Mouse (Mus musculus) gastrocnemius, postnatal 10 days (tissue): ENCODE data around the gene Ints6l. TPM values are rescaled to one million over a fixed set of nuclear protein-coding genes. Genes with fewer than 3 reads are reported as not detected.

ENCODE experiments used
- DNase-seq: peaks from one replicate; pipeline ENCODE4 v3.0.0; 2021; ENCODE audit warnings: mixed read lengths
- long read RNA-seq, 2 experiments: library from polyadenylated mRNA; stranded (forward); transcript quantifications; one replicate each; pipeline ENCODE4 v2.0.0; 2021
- total RNA-seq, 2 experiments: library from RNA; stranded (reverse); gene quantifications; 2 replicates each; pipeline ENCODE4 v1.2.3; 2021

Gene Ints6l
- 10 to 100 TPM in 1 of 2 experiments, 1 to 10 TPM in 1; 8.9 to 13.4 TPM for total RNA-seq
- long read RNA-seq, experiment 1, partial matches to known transcripts = 4 of 18 reads
- long read RNA-seq, experiment 1, other reads (novel, unspliced or antisense) = 11 of 18 reads
- long read RNA-seq, experiment 2, partial matches to known transcripts = 1 of 5 reads
- long read RNA-seq, experiment 2, other reads (novel, unspliced or antisense) = 1 of 5 reads

DNA sequence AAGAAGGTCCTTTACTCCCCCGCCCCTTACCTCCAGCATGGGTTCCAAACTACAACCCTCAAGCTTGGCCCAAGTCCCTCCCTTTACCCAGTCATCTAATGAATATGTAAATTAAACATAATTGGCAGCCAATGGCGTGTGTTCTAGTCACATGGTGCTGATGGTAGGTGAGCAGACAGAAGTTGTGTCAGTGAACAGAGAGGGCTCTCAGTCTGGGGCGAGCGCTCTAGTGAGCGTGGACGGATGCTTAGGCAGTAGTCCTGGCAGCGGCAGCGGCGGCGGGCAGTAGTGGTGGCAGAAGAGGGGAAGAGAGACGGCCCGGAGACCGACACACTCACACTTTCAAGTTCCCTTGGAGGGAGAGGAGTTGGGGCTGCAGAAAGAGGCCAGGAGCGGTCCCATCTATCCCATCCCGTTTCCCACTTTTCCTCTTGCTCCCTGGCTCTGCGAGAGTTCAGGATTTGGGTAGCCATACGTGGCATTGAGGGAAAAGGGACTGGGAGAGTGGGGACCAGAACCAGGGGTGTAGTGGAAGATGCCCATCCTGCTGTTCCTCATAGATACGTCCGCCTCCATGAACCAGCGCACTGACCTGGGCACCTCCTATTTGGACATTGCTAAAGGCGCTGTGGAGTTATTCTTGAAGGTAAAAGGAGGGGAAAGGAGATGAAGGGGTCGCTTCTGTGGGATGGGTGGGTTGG lies at the start of gene Ints6l:
Gene Ints6l (plus strand): TSS at position 187 of the 701 bp plus-strand sequence.
- peak; percentile 33 for DNase-seq

DNA sequence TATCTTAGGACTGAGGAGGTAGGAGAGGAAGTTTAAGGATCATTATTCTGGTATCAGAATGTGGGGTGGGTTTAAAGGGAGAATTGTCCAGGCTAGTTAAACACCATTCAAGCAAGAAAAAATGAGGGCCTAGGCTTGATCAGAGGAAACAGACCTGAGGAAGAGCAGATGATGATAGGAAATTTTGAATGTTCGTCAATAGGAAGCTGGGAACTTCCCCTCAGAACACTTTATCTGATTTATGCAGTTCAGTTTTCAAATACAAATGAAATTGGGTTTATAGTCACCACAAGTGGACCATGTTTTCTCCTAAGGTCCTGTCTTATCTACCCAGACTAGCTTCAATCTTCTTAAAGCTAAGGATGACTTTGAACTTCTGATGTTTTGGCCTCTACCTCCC lies 49.2 kb upstream of the Ints6l start:
- DNase-seq = no peak

DNA sequence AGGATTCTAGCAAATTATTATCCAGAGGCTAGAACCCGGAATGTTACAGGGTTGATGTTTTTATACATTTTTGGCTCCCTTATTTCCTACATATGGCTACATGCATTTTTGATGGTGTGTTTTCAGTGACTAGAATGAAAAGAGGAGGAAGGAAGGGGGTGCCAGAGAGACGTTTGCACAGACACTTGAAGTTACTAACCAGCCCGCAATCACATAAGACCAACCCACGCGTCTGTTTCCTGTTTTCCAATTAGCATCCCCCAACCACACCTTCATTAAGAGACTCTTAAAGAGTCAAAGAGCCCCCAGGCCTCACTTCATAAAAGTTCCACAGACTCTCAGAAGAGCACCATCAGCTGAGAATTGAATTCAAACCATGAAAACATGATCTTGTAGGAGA lies 48.5 kb upstream of the Ints6l start:
- DNase-seq = no peak

DNA sequence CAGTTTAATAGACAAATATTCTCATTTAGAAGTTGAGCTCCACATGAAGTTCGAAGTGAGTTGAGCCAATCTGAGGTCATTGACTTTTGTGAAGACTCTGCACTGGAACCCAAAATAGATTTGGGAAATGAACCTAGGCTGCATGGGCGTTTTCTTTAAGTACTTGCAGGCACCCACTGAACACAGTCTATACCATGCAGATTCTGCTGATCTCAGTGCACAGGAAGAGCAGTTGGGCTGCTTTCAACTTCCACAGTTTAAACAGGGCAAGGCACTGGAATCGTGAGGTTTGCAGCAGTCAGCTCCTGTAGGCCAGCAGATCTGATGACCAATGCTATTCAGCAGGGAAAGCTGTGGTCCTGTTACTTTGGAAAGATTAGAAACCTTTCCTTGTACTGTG lies 38.4 kb upstream of the Ints6l start:
- DNase-seq = no peak

DNA sequence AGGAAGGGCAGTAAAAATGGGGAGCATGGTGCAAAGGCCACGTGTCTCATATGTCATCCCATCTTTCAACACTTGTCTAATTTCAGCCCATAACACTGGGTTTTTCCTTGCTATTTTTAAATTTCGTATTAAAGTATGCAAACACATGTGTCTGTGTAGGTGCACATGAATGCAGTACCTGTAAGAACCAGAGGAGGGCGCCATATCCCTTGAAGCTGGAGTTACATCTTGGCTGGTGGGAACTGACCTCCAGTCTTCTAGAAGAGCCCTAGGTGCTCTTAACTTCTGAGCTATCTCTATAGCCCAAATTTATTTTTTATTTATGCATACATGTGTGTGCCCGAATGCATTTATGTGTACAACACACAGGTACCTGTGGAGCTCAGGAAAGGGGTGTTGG lies 37.1 kb upstream of the Ints6l start:
- no peak for DNase-seq

DNA sequence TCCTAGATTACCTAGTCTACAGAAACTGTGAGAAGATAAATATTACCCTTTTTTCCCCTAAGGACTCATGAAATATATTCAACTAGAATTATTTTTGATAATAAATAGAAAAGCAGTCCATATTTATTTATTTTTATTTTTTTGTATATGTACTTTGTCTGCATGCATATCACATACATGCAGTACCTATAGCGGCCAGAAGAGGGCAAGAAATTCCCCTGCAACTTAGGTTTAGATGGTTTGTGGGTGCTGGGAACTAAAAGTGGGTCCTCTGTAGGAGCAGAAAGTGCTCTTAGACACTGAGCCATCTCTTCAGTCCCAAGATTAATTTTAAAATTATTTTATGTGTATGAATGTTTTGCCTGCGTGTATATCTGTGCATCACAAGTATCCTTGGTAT lies 24.1 kb upstream of the Ints6l start:
- no peak for DNase-seq

DNA sequence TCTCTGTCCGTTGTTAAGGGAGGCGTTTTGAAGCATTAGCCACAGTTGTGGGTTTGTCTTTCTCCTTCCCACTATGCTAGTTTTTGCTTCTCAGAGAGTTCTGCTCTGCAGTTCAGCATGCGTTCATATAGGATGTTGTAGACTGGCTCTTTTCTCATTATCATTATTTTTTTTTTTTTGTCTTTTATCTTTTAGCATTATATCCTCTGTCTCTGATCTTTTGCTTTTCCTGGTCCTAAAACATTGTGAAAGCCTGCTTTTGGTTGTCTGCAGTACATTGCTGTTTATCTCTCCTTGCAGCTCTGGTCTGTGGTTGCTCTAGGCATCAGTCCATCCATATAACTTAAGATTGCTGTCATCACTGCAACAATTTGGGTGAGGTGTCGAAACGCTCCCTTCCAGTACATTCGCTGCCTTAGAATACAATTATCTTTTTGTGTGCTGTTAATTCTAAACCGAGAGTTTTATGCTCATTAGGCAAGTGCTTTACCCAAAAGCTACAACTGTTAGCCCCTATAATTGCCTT lies 18.8 kb upstream of the Ints6l start:
- no peak for DNase-seq

DNA sequence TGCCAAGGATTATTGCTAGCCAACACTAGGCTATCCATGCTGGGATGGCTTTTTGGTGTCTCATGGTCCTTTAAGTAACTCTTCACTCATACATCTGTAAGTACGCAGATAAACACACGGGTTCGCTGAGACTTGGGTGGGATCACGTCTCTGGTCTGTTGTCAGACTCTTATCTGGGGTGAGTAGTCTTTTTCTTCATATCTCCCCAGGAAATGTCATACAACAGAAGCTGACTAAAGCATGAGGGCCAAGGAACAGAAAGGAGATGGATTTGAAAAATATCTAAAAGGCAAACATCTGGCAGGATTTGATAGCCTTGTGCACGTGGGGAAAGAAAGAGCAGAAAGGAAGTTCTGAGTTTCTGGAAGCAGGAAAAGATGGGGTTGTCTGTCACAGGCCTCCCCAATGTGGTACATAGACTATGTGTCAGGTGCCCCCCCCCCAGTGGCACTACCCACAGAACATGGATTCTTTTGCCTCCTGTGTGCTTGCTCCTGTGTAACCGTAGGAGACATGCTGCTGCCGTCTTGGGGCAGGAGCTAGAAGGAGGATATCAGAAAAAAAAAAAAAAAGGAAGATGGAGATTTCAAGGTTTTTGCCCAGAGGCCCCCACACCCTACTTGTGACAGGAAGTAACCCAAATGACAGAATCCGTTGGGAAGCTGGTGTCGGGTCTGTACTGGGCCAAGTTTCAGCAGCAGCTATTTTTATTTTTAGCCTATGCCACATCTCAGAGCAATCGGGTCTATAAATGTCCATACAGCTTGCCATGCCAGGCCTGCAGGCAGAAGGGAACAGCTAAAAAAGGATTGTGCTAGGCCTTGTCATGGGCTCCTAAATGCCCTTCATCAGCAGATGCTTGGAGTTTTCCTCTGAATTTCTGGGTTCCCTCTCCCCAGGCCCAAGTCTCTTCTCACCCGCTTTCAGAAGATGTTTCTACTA lies 7.9 kb upstream of the Ints6l start:
- DNase-seq = no peak

DNA sequence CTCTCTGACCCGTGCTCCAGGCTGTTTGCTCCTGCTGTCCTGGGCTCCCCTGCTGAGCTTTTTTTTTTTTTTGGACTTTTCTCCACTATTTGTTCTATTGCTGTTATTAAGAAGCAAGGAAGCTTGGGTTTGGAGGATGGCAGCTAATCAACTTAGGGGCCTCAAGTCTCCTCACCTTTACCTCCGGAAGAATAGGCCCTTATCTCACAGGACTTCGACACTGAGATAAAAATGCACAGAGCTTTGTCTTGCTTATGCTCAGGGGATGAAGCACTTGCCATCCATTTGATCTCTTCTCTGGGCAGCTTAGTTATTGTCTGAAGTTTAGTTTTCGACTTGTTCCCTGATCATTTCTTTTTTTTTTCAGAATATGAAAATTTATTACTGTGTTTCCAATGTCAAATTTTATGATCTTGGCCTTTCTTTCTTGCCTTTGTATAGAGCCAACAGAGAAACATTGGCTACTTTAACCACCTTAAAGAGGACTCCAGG lies 7.1 kb upstream of the Ints6l start, which contains the start of gene Gm2174:
Gene Gm2174 (plus strand): TSS at position 442 of the 492 bp plus-strand sequence.
- DNase-seq = no peak

DNA sequence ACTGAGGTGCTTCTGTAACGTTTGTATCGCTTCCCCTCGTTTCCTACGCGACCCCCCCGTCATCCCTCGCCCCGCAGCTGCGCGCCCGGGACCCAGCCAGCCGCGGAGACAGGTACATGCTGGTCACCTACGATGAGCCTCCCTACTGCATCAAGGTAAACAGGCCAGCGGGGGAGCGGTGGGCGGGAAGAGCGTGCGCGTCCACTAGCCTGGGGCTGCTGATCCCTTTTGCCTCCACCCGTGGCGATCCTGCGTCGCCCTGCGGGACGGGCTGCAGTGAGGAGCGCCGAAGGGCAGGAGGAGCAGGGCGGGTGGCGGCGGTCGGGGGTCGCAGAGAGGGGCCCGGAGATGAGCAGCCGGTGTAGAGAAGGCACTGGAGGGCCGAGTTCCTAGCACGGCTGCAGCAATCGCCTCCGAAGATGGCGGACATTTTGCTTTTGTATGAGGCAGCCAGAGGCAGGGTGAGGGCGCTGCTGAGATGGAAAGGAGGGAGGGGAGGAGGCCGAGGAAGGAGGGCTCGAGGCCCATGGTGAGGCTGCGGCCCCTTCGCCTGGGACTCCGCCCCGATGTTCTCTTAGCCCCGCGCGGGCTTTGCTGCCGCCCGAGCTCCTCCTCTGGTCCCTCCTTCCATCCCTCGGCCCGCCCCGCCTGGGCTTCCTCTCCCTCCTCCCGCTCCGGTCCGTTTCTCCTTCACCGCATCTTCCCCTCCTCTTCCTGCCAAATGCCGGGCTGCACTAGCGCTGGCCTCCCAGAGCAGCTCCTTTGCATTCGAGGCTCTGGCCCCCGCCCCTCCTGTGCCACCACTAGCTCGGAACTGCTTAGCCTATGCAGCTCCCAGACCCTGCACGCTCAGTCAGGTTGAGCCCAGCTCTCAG lies 952 bp downstream of the Ints6l start:
- DNase-seq = peak; percentile 76

DNA sequence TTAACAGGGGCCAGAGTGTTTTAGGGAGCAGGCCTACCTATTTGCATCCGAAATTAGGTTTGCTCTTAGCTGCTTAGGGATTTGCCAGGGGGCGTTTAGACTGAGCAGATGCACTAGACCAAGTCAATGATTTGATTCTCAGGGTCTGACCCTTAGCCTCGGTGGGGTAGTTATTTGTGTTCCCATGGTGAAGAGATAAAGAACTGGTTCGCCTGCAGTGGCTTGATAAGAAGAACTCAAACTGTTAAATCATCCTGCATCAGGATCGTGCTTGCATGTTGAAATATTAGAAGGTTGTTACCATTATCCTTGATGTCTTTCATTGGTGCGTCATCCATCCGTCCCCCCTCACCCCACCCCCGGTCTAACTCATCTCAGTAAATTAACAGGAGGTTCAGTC lies 1.7 kb downstream of the Ints6l start:
- no peak for DNase-seq

DNA sequence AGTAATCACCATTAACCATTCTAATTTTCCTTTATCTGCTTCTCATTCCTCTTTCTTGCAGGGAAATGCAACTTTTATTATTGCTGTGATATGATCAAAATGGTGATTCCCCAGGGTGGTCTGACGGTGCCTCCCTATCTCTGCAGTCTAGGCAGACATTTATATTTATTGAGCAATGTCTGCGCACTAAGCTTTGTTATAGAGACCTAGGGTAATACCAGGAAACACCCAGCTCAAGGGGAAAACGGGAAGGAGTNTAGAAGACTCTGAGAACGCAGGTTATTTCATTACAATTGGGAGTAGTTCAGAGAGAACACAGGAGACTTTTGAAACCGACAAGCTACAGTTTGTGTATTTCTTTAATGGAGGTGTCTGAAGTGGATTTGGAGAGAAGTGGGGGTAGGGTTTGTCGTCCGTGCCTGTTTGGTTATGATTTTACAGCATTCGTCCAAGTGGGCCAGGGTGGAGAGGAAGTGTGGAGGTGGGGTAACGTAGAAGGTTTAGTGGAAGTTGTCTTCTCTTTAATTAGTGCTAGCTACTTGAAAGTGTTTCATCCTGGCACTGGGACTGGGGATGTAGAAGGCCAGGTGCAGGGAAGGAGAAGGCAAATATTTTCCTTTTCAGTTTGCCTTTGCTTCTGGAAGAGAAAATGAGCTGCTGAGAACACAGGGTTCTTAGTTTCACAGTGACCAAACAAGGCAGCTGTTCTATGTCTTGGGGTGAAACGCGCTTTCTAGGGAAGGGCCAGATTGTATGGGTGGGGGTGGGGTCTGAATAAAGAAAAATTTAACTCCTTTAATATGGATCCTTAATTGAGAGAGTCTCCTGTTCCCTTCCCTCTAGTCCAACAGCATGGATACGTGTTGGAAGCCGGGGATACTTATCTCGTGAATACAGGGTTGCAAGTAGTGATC lies 7.6 kb downstream of the Ints6l start:
- DNase-seq = no peak

DNA sequence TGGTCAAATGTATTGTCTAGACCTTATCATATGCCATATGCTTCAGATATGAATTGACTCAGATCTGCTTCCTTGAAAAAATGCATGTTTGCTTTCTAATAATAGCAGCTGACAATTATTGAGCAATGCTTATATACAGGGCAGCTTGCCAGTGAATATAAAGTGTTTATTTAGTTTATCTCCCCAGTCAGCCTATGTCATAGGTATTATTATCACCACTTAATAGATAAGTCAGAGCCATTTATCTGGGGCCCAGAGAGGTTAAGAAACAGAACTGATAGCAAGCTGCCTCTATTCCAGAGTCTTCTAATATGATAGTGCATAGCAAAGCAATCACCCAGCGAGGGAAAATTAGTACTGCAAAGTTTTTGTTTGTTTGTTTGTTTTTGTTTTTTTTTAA lies 10.2 kb downstream of the Ints6l start:
- DNase-seq = no peak

DNA sequence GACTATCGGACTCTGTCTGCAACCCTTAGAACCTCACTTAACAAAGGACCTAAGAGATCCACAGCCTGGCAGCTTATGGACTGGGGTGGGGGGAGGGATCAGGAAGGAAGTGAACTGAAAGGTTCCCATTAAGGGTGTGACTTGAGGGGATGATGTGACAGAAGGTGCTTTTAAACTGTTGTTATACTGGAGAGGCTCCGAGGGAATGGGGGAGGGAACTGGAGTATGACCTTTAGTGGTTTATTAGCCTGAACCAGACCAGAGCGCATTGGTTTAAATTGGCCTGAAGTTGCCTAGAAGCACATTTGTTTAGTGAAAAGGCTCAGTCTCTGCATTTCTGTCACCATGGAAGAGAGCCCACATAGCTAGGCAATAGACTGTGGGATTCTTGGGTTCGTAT lies 13.0 kb downstream of the Ints6l start:
- no peak for DNase-seq

DNA sequence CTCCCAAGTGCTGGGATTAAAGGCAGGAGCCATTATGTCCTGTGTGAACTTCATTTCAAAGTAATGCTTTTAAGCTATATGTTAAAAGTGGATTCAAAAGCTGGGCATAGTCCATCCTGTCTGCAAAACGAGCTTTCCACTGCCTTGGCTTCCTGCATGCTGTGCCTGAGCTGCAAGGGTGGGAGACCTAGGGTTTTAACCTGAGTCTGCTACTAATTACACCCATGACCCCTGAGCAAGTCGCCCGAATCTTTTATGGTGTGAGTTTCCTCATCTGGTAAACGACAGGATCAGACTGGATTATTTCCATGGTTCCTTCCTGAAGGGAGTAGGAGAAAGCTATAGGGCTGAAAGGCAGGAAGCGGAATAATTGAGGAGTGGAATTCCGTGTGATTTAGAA lies 13.8 kb downstream of the Ints6l start:
- DNase-seq = no peak

DNA sequence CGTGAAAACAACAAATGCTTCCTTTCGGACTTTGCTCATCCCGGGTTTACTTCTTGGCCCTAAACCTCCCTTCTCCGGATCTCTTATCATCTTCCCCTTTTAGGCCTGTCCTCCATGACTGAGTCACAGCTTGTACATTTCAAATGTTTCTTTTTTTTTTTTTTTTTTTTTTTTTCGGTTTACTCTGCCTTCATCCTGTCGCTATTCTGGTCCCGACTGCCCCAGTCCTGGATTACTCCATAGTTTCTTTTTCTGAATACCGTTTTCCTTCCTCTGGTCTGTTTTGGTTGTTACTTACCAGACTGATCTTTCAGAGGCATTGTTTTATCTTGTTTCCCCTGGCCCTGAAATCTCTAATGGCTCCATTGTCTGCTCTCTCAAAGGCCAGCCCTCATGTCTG lies 19.4 kb downstream of the Ints6l start:
- no peak for DNase-seq

DNA sequence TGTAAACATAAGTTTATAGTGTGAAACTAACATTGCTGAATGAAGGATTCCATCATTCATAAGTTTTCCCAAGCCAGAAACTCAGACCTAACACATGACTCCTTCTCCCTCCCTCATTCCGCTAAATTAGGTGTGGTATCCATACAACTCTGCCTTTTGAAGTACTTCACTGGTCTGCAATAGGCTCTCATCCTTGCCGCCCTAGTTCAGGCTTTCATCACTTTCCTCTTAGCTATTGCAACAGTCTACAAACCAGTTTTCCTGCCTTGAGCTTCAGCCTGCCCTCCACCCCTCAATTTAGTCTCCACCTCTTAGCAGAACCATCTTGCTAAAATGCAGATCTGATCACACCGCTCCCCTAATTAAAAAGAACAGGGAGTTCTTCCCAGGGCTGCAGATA lies 22.9 kb downstream of the Ints6l start:
- DNase-seq = no peak

DNA sequence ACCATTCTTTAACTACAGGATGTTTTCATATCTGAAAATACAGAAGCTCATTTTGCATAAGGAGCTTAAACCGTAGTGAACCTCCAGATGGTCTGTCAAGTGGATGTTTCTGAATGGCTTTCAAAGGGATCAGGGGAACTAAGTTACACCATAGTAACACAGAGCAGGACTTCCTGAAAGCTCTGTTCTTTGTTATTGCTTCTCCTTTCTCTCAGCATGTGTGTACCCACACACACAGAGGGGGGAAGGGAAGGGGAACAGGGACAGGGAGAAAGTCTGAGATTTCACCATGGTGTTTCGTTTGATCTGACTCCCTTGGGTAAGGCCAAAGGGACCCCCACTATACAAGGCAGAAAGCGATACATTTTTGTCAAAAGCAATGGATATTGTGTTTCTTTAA lies 27.2 kb downstream of the Ints6l start:
- DNase-seq = no peak

DNA sequence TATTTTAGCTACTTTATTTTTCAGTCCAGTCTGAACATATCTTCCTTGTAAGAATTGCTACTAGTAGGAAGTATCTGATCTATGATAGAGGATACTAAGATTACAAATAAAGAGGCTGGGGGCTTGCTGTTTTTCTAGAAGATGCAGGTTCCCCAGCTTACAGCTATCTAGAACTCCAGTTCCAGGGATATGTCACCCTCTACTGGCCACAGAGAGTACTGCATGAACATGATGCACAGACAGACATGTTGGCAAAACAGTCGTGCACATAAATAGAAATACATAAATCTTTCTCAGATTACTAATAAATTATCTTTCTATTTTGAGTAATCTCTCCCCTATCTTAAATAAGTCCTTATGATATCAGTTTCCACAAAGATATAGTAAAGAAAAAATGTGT lies 35.1 kb downstream of the Ints6l start:
- peak; percentile 74 for DNase-seq

DNA sequence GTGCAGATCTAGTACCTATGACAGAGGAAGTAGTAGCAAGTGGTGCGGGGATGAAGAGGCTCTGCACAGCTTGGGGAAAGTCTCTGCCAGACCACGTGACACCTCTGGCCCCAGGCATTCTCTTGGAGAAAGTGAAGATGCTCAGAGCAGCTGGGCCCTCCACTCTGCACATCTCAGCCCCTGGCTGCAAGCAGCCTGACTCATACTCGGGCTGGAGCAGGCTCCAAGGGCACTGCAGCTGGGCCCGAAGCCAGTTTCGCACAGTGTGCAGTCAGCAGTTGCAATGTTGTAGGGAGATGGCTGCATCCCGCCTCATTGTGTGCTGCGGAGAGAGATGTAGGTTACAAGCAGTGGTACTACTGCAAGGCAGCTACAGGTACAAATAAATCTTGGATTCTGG lies 42.6 kb downstream of the Ints6l start:
- peak; percentile 36 for DNase-seq
